Mouse (Mus musculus): ENCODE measurements around the gene Arnt2. TPM values are rescaled to one million over a fixed set of nuclear protein-coding genes. Genes with fewer than 3 reads are reported as not detected.

Gene Arnt2
- polyA plus RNA-seq, 1 experiment from 2014 or later, result 20.0 TPM

GRCm38 (mm10) chr7:84424670-84425385 is 14.9 kb upstream of the Arnt2 start:
- Histone ChIP-seq H3K4me1 (replicated peaks) (peaks cover 13% of the 10 kb centered on the region), H3K4me2 (no peak overlapping the region), H3K27ac (no peak overlapping the region), H3K9ac (replicated peaks) (no peak overlapping the region), H3K36me3 (no peaks in the 10 kb centered on the region), H3K27me3 (no peaks in the 10 kb centered on the region), H3K4me3 (replicated peaks) (no peak overlapping the region), H3K9me3 (no peaks in the 10 kb centered on the region)
- 49% methylated on average over 7 of the region's 7 CpGs for WGBS
- ATAC-seq (ENCODE audit: insufficient number of reproducible peaks, insufficient read depth, low FRiP score, low TSS enrichment, low read depth), result no peak

- ATAC-seq (ENCODE audit: insufficient number of reproducible peaks, insufficient read depth, low FRiP score, low TSS enrichment, low read depth), result no peak
- no peaks in the 10 kb centered on the region for H3K27me3 ChIP-seq
These were observed 11.8 kb upstream of the Arnt2 start for GRCm38 (mm10) chr7:84421753-84422152.

GRCm38 (mm10) chr7:84421291-84421665 is 11.3 kb upstream of the Arnt2 start:
- H3K4me3 ChIP-seq (replicated peaks), result no peak overlapping the region
- no peak overlapping the region for H3K9ac ChIP-seq (replicated peaks)
- H3K4me2 ChIP-seq, result no peak overlapping the region
- no peak for ATAC-seq (ENCODE audit: insufficient number of reproducible peaks, insufficient read depth, low FRiP score, low TSS enrichment, low read depth)
- no peaks in the 10 kb centered on the region for H3K36me3 ChIP-seq
- no peaks in the 10 kb centered on the region for H3K27me3 ChIP-seq
- no peak overlapping the region for H3K27ac ChIP-seq
- no peaks in the 10 kb centered on the region for H3K9me3 ChIP-seq
- H3K4me1 ChIP-seq (replicated peaks), result peaks cover 5% of the 10 kb centered on the region

More at GRCm38 (mm10) chr7:84421753-84422152, 11.8 kb upstream of the Arnt2 start:
- H3K4me2 ChIP-seq, result no peak overlapping the region
- H3K9ac ChIP-seq (replicated peaks), result no peak overlapping the region
- no peaks in the 10 kb centered on the region for H3K9me3 ChIP-seq
- no peaks in the 10 kb centered on the region for H3K36me3 ChIP-seq
- H3K4me3 ChIP-seq (replicated peaks), result no peak overlapping the region
- H3K27ac ChIP-seq, result no peak overlapping the region
- H3K4me1 ChIP-seq (replicated peaks), result peaks cover 5% of the 10 kb centered on the region

GRCm38 (mm10) chr7:84420581-84421290 is 10.8 kb upstream of the Arnt2 start:
- H3K27ac ChIP-seq, result no peak overlapping the region
- no peaks in the 10 kb centered on the region for H3K27me3 ChIP-seq
- no peaks in the 10 kb centered on the region for H3K36me3 ChIP-seq
- no peak overlapping the region for H3K4me2 ChIP-seq
- H3K9me3 ChIP-seq, result no peaks in the 10 kb centered on the region
- ATAC-seq (ENCODE audit: insufficient number of reproducible peaks, insufficient read depth, low FRiP score, low TSS enrichment, low read depth), result no peak
- no peak overlapping the region for H3K9ac ChIP-seq (replicated peaks)
- peaks cover 5% of the 10 kb centered on the region for H3K4me1 ChIP-seq (replicated peaks)
- no peak overlapping the region for H3K4me3 ChIP-seq (replicated peaks)
- WGBS, result 54% methylated on average over 3 of the region's 3 CpGs

GRCm38 (mm10) chr7:84417441-84417840 is 7.5 kb upstream of the Arnt2 start:
- no peaks in the 10 kb centered on the region for H3K9me3 ChIP-seq
- no peaks in the 10 kb centered on the region; the same call in 1 of the 2 replicates for H3K4me1 ChIP-seq (replicated peaks)
- H3K27me3 ChIP-seq, result no peaks in the 10 kb centered on the region
- H3K4me3 ChIP-seq (replicated peaks), result no peak overlapping the region
- no peaks in the 10 kb centered on the region for H3K36me3 ChIP-seq
- no peak overlapping the region for H3K4me2 ChIP-seq
- no peak for ATAC-seq (ENCODE audit: insufficient number of reproducible peaks, insufficient read depth, low FRiP score, low TSS enrichment, low read depth)
- H3K9ac ChIP-seq (replicated peaks), result no peak overlapping the region
- H3K27ac ChIP-seq, result no peak overlapping the region

- H3K27me3 ChIP-seq, result no peaks in the 10 kb centered on the region
- H3K4me3 ChIP-seq (replicated peaks), result no peak overlapping the region
- no peaks in the 10 kb centered on the region for H3K36me3 ChIP-seq
- WGBS, result 78% methylated on average over 8 of the region's 8 CpGs
- ATAC-seq (ENCODE audit: insufficient number of reproducible peaks, insufficient read depth, low FRiP score, low TSS enrichment, low read depth), result no peak
- H3K9ac ChIP-seq (replicated peaks), result no peak overlapping the region
- no peaks in the 10 kb centered on the region for H3K9me3 ChIP-seq
- H3K27ac ChIP-seq, result no peak overlapping the region
- H3K4me1 ChIP-seq (replicated peaks), result peaks cover 16% of the 10 kb centered on the region
- no peak overlapping the region for H3K4me2 ChIP-seq
These were observed 2.6 kb upstream of the Arnt2 start for GRCm38 (mm10) chr7:84412570-84412969.

- H3K4me1 ChIP-seq (replicated peaks), result peaks cover 16% of the 10 kb centered on the region
- H3K9me3 ChIP-seq, result no peaks in the 10 kb centered on the region
- H3K9ac ChIP-seq (replicated peaks), result peak overlapping the region; percentile 90
- peak overlapping the region; percentile 73 for H3K4me3 ChIP-seq (replicated peaks)
- peak; percentile 74 for ATAC-seq (ENCODE audit: insufficient number of reproducible peaks, insufficient read depth, low FRiP score, low TSS enrichment, low read depth)
- H3K27ac ChIP-seq, result peak overlapping the region; percentile 93
- WGBS, result 3% methylated on average over 39 of the region's 39 CpGs
- H3K4me2 ChIP-seq, result peak overlapping the region; percentile 65
- H3K27me3 ChIP-seq, result no peaks in the 10 kb centered on the region
- 0 out of 2 replicates have a peak, but pooled peaks cover 4% of the 10 kb centered on the region for H3K36me3 ChIP-seq
These were observed 608 bp downstream of the Arnt2 start for GRCm38 (mm10) chr7:84409241-84409895.

- Histone ChIP-seq H3K27me3 (no peaks in the 10 kb centered on the region), H3K4me3 (replicated peaks) (0 out of 2 replicates have a peak overlapping the region, but pooled peaks have one; percentile 73), H3K4me1 (replicated peaks) (peaks cover 24% of the 10 kb centered on the region), H3K9me3 (no peaks in the 10 kb centered on the region), H3K36me3 (0 out of 2 replicates have a peak, but pooled peaks cover 4% of the 10 kb centered on the region), H3K4me2 (peak overlapping the region; percentile 65), H3K27ac (no peak overlapping the region), H3K9ac (replicated peaks) (no peak overlapping the region)
- no peak for ATAC-seq (ENCODE audit: insufficient number of reproducible peaks, insufficient read depth, low FRiP score, low TSS enrichment, low read depth)
- WGBS, result 81% methylated on average over 5 of the region's 5 CpGs
These were observed 1.7 kb downstream of the Arnt2 start for GRCm38 (mm10) chr7:84408282-84408681.

GRCm38 (mm10) chr7:84403371-84403770 is 6.6 kb downstream of the Arnt2 start:
- ATAC-seq (ENCODE audit: insufficient number of reproducible peaks, insufficient read depth, low FRiP score, low TSS enrichment, low read depth), result no peak

GRCm38 (mm10) chr7:84401641-84402455 is 8.1 kb downstream of the Arnt2 start:
- Histone ChIP-seq H3K27me3 (no peaks in the 10 kb centered on the region), H3K9ac (replicated peaks) (no peak overlapping the region), H3K4me2 (no peak overlapping the region), H3K27ac (no peak overlapping the region), H3K4me1 (replicated peaks) (peaks cover 32% of the 10 kb centered on the region), H3K4me3 (replicated peaks) (no peak overlapping the region), H3K9me3 (no peaks in the 10 kb centered on the region), H3K36me3 (0 out of 2 replicates have a peak, but pooled peaks cover 4% of the 10 kb centered on the region)
- ATAC-seq (ENCODE audit: insufficient number of reproducible peaks, insufficient read depth, low FRiP score, low TSS enrichment, low read depth), result no peak
- WGBS, result 70% methylated on average over 9 of the region's 9 CpGs

More at GRCm38 (mm10) chr7:84403371-84403770, 6.6 kb downstream of the Arnt2 start:
- H3K4me1 ChIP-seq (replicated peaks), result peaks cover 28% of the 10 kb centered on the region
- no peak overlapping the region for H3K4me3 ChIP-seq (replicated peaks)
- no peak overlapping the region for H3K4me2 ChIP-seq
- H3K36me3 ChIP-seq, result 0 out of 2 replicates have a peak, but pooled peaks cover 4% of the 10 kb centered on the region
- H3K9ac ChIP-seq (replicated peaks), result no peak overlapping the region
- WGBS, result 71% methylated on average over 5 of the region's 5 CpGs
- H3K27me3 ChIP-seq, result no peaks in the 10 kb centered on the region
- H3K27ac ChIP-seq, result no peak overlapping the region
- no peaks in the 10 kb centered on the region for H3K9me3 ChIP-seq

GRCm38 (mm10) chr7:84397320-84397719 is 12.7 kb downstream of the Arnt2 start:
- 61% methylated on average over 1 of the region's 1 CpGs for WGBS
- Histone ChIP-seq H3K36me3 (no peaks in the 10 kb centered on the region), H3K4me1 (replicated peaks) (peaks cover 22% of the 10 kb centered on the region), H3K9ac (replicated peaks) (no peak overlapping the region), H3K4me2 (no peak overlapping the region), H3K9me3 (no peaks in the 10 kb centered on the region), H3K27me3 (no peaks in the 10 kb centered on the region), H3K4me3 (replicated peaks) (no peak overlapping the region), H3K27ac (no peak overlapping the region)
- no peak for ATAC-seq (ENCODE audit: insufficient number of reproducible peaks, insufficient read depth, low FRiP score, low TSS enrichment, low read depth)
